Mouse (Mus musculus) thymus, postnatal 36 days (tissue): ENCODE data around the gene Olfr1055.
"Not testable (repeated sequence)": the region's sequence is repeated elsewhere in the genome, so short reads cannot be mapped to it uniquely, and the experiment has no call there.

Experiments used
- DNase-seq, 2 experiments: peaks; one replicate each; pipeline ENCODE4 v3.0.0; 2022; ENCODE audit warnings: mixed read lengths in 2 of 2

Gene Olfr1055

GRCm38 (mm10) chr2:86350184-86350583 is at the start of gene Olfr1055:
TSS of gene Olfr1055 (minus strand) at chr2:86350284.
- no peak for DNase-seq

GRCm38 (mm10) chr2:86395114-86395513 is 45.0 kb upstream of the Olfr1055 start:
- DNase-seq: no peak

GRCm38 (mm10) chr2:86388461-86388860 is 38.4 kb upstream of the Olfr1055 start, which contains the start of gene Olfr1058:
TSS of gene Olfr1058 (minus strand) at chr2:86388561.
- DNase-seq: not testable (repeated sequence)

GRCm38 (mm10) chr2:86378293-86378692 is 28.2 kb upstream of the Olfr1055 start, which contains the start of gene Olfr1057:
TSS of gene Olfr1057 (minus strand) at chr2:86378393.
- no peak for DNase-seq

GRCm38 (mm10) chr2:86366342-86366741 is 16.3 kb upstream of the Olfr1055 start:
- not testable (repeated sequence) for DNase-seq

GRCm38 (mm10) chr2:86362369-86362768 is 12.3 kb upstream of the Olfr1055 start, which contains the start of gene Olfr1056:
TSS of gene Olfr1056 (minus strand) at chr2:86362469.
- no peak for DNase-seq

GRCm38 (mm10) chr2:86351751-86352150 is 1.7 kb upstream of the Olfr1055 start:
- not testable (repeated sequence) for DNase-seq

- DNase-seq: no peak
Observed at GRCm38 (mm10) chr2:86335333-86335732, 14.8 kb downstream of the Olfr1055 start, which contains the start of gene Olfr1054. TSS of gene Olfr1054 (minus strand) at chr2:86335433.

GRCm38 (mm10) chr2:86315184-86315583 is 34.9 kb downstream of the Olfr1055 start, which contains the start of gene Olfr1053:
TSS of gene Olfr1053 (minus strand) at chr2:86315284.
- DNase-seq: no peak
